Mouse (Mus musculus): ENCODE measurements around the gene Nppa. TPM values are rescaled to one million over a fixed set of nuclear protein-coding genes. Genes with fewer than 3 reads are reported as not detected.

Nppa gene
- not detected for total RNA-seq (2021)
- long read RNA-seq, experiment 1 = 0 reads
- long read RNA-seq, experiment 2 = 0 reads

- no peak for DNase-seq
Measured at GRCm38 (mm10) chr4:148000202-148000772, at the start of gene Nppa. Nppa (plus strand) TSS chr4:148000722.

- peak; percentile 3 for DNase-seq
Measured at GRCm38 (mm10) chr4:147953590-147953989, 46.9 kb upstream of the Nppa start.

GRCm38 (mm10) chr4:147957141-147957540 lies 43.4 kb upstream of the Nppa start:
- peak; percentile 2 for DNase-seq

GRCm38 (mm10) chr4:147959881-147960831 lies 40.4 kb upstream of the Nppa start:
- DNase-seq = no peak

- DNase-seq = no peak
Measured at GRCm38 (mm10) chr4:147962781-147963180, 37.7 kb upstream of the Nppa start.

GRCm38 (mm10) chr4:147963623-147964022 lies 36.9 kb upstream of the Nppa start:
- no peak for DNase-seq

- peak; percentile 3 for DNase-seq
Measured at GRCm38 (mm10) chr4:147965712-147966111, 34.8 kb upstream of the Nppa start.

GRCm38 (mm10) chr4:147968816-147969215 lies 31.7 kb upstream of the Nppa start:
- no peak for DNase-seq

- no peak for DNase-seq
Measured at GRCm38 (mm10) chr4:147969337-147969736, 31.2 kb upstream of the Nppa start.

- no peak for DNase-seq
Measured at GRCm38 (mm10) chr4:147976237-147976636, 24.3 kb upstream of the Nppa start.

- no peak for DNase-seq
Measured at GRCm38 (mm10) chr4:147977726-147978125, 22.8 kb upstream of the Nppa start.

- no peak for DNase-seq
Measured at GRCm38 (mm10) chr4:147978391-147978790, 22.1 kb upstream of the Nppa start.

GRCm38 (mm10) chr4:147979441-147979860 lies 21.1 kb upstream of the Nppa start:
- DNase-seq = no peak

- DNase-seq = no peak
Measured at GRCm38 (mm10) chr4:147985205-147986132, 15.1 kb upstream of the Nppa start, which contains the start of gene Nppb. Nppb (plus strand) TSS chr4:147985788.

GRCm38 (mm10) chr4:147993571-147994095 lies 6.9 kb upstream of the Nppa start:
- DNase-seq = no peak

- DNase-seq = no peak
Measured at GRCm38 (mm10) chr4:147995311-147995710, 5.2 kb upstream of the Nppa start.

- no peak for DNase-seq
Measured at GRCm38 (mm10) chr4:148001013-148001789, 679 bp downstream of the Nppa start.

GRCm38 (mm10) chr4:148001866-148002265 lies 1.3 kb downstream of the Nppa start:
- no peak for DNase-seq

- DNase-seq = no peak
Measured at GRCm38 (mm10) chr4:148004361-148004760, 3.8 kb downstream of the Nppa start.

GRCm38 (mm10) chr4:148008412-148008811 lies 7.9 kb downstream of the Nppa start:
- DNase-seq = peak; percentile 23

GRCm38 (mm10) chr4:148009641-148010040 lies 9.1 kb downstream of the Nppa start:
- DNase-seq = no peak

Measured in gastrocnemius, postnatal 25 days (tissue).